Mouse (Mus musculus): ENCODE data around the gene Szt2.

Szt2 gene

GRCm38 (mm10) chr4:118409142-118409900 lies at the start of gene Szt2, which contains the start of gene Med8:
Gene Szt2 (minus strand): TSS chr4:118409273.
Gene Med8 (plus strand): TSS chr4:118409337.
- DNase-seq (ENCODE audit: low read depth, low spot score), result peak; percentile 84

- no peak for DNase-seq (ENCODE audit: low read depth, low spot score)
These were observed 48.4 kb upstream of the Szt2 start, which contains the start of gene Mpl for GRCm38 (mm10) chr4:118457345-118457975. Gene Mpl (minus strand): TSS chr4:118457513.

- DNase-seq (ENCODE audit: low read depth, low spot score), result no peak
These were observed 37.5 kb upstream of the Szt2 start for GRCm38 (mm10) chr4:118446415-118447153.

- DNase-seq (ENCODE audit: low read depth, low spot score), result no peak
These were observed 36.8 kb upstream of the Szt2 start for GRCm38 (mm10) chr4:118445781-118446414.

- no peak for DNase-seq (ENCODE audit: low read depth, low spot score)
These were observed 36.0 kb upstream of the Szt2 start for GRCm38 (mm10) chr4:118445088-118445487.

GRCm38 (mm10) chr4:118437829-118438253 lies 28.8 kb upstream of the Szt2 start:
- DNase-seq (ENCODE audit: low read depth, low spot score), result no peak

- DNase-seq (ENCODE audit: low read depth, low spot score), result peak; percentile 91
These were observed 27.9 kb upstream of the Szt2 start, which contains the start of gene Cdc20 for GRCm38 (mm10) chr4:118436820-118437603. Gene Cdc20 (minus strand): TSS chr4:118437352.

GRCm38 (mm10) chr4:118432332-118432731 lies 23.3 kb upstream of the Szt2 start:
- DNase-seq (ENCODE audit: low read depth, low spot score), result no peak

- no peak for DNase-seq (ENCODE audit: low read depth, low spot score)
These were observed 20.3 kb upstream of the Szt2 start for GRCm38 (mm10) chr4:118429215-118429895.

- DNase-seq (ENCODE audit: low read depth, low spot score), result no peak
These were observed 19.6 kb upstream of the Szt2 start for GRCm38 (mm10) chr4:118428531-118429214.

GRCm38 (mm10) chr4:118427768-118428451 lies 18.8 kb upstream of the Szt2 start, which contains the start of gene Elovl1:
Gene Elovl1 (plus strand): TSS chr4:118428093.
- peak; percentile 66 for DNase-seq (ENCODE audit: low read depth, low spot score)

GRCm38 (mm10) chr4:118427415-118427767 lies 18.3 kb upstream of the Szt2 start:
- no peak for DNase-seq (ENCODE audit: low read depth, low spot score)

- no peak for DNase-seq (ENCODE audit: low read depth, low spot score)
These were observed 16.3 kb upstream of the Szt2 start for GRCm38 (mm10) chr4:118425374-118425773.

- no peak for DNase-seq (ENCODE audit: low read depth, low spot score)
These were observed 15.6 kb upstream of the Szt2 start for GRCm38 (mm10) chr4:118424541-118425160.

GRCm38 (mm10) chr4:118421384-118421783 lies 12.3 kb upstream of the Szt2 start:
- no peak for DNase-seq (ENCODE audit: low read depth, low spot score)

- no peak for DNase-seq (ENCODE audit: low read depth, low spot score)
These were observed 8.2 kb upstream of the Szt2 start for GRCm38 (mm10) chr4:118417112-118417797.

- DNase-seq (ENCODE audit: low read depth, low spot score), result no peak
These were observed 7.3 kb upstream of the Szt2 start for GRCm38 (mm10) chr4:118416329-118416728.

GRCm38 (mm10) chr4:118415779-118416178 lies 6.7 kb upstream of the Szt2 start:
- DNase-seq (ENCODE audit: low read depth, low spot score), result no peak

Data from retina, postnatal 7 days (tissue).